Mouse (Mus musculus) left cerebral cortex, adult 9 months (tissue): Measurements from ENCODE around the gene C1qtnf5.

Experiments
- DNase-seq, 2 experiments: peaks; one replicate each; pipeline ENCODE4 v3.0.0; 2022; ENCODE audit warnings: low spot score in 2 of 2

C1qtnf5 gene

DNA sequence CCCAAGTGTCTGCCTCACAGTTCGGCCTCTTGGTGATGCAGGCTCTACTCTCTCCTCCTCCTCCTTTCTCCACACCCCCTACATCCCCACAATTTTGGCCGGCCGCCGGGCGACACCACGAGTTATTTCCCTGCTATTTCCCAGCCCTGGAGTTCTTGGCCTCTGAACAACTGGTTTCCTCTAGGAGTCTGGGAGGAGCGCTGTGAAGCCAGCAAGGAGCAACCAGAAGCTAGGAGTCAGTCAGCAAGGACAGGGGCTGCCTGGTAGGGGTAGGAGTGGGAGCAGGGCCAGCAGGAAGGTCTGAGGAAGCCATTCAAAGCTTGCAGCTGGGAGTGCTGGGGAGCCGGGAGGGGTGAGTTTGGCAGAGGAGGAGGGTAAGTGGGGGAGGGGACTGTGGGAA lies at the start of gene C1qtnf5:
C1qtnf5 (plus strand) TSS at position 136 of the 400 bp plus-strand sequence.
- peak in 1 of 2 experiments; percentile 78 for DNase-seq

- no peak for DNase-seq
These were observed 48.4 kb upstream of the C1qtnf5 start for GRCm38 (mm10) chr9:44058606-44059005.

GRCm38 (mm10) chr9:44065177-44065576 lies 41.9 kb upstream of the C1qtnf5 start:
- DNase-seq: no peak

- DNase-seq: peak; percentile 98 to 100
These were observed 40.2 kb upstream of the C1qtnf5 start, which contains the start of gene Usp2 for GRCm38 (mm10) chr9:44066785-44067225. Usp2 (plus strand) TSS chr9:44067021.

DNA sequence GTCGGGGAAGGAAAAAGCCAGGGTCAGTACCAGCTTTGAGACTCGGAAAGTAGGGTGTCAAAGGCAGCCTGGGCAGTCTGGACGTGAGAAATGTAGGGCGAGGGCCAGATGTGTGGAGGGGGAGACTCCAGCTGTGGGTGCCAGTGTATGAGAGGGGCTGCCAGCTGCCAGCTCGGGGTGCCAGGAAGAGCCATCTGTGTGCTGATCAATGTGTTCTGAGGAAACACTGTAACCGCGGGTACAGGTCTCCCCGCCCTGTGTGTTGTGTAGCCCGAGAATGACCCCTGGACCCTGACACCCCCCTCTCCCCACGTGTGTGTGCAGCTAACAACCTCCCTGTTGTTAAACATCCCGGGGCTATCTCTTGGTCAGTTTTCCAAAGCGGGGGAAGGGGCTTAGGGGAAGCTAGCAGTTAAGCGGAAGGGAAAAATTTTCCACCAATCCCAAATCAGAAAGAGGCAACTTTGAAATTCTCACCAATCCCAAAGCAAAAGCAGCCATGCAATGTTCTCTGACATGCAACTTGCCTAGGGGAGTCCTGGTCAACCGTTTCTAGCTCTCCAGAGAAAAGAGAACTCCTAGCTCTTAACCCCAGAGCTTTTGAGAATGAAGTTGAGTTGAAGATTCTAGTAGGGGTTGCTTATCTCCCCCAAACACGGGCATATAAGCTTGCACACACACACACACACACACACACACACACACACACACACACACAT lies 39.6 kb upstream of the C1qtnf5 start:
- DNase-seq: peak in 1 of 2 experiments; percentile 19

- DNase-seq: no peak
These were observed 39.1 kb upstream of the C1qtnf5 start for GRCm38 (mm10) chr9:44067960-44068330.

GRCm38 (mm10) chr9:44069252-44069651 lies 37.8 kb upstream of the C1qtnf5 start:
- DNase-seq: no peak

GRCm38 (mm10) chr9:44070113-44070843 lies 36.8 kb upstream of the C1qtnf5 start:
- DNase-seq: no peak

- DNase-seq: no peak
These were observed 36.2 kb upstream of the C1qtnf5 start for GRCm38 (mm10) chr9:44070844-44071231.

DNA sequence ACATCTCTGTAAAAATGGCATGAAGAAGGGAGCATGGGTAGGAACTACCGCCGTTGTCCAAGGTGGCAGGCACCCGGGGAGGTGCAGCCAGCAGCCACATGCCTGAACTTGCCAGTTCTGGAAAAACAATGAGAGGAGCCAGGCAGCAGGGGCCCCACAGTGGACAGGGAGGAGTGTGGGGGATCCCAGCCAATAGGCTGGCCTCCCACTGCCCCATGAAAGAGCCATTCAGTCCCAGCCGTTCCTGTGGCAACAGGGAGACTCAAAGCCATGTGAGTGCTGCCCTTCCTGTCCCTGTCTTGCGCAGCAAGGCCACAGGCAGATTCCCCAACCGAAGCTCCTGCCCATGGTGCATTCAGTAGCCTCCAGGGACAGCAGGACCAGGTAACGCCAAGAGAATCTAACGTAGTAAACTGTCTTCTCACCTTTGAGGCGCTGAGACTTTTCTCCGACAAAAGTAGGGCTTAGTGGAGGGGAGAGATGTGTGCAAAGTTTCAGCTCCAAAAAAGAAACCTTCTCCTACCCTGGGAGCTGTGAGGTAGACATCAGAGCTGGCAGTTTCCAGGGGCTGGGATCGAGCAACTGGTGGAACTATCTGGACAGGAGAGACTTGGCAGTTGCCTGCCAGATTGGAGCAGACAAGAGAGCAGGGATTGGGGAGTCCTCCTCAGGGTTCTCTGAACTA lies 35.0 kb upstream of the C1qtnf5 start:
- peak in 1 of 2 experiments; percentile 64 for DNase-seq

GRCm38 (mm10) chr9:44072599-44072915 lies 34.5 kb upstream of the C1qtnf5 start:
- peak in 1 of 2 experiments; percentile 43 for DNase-seq

DNA sequence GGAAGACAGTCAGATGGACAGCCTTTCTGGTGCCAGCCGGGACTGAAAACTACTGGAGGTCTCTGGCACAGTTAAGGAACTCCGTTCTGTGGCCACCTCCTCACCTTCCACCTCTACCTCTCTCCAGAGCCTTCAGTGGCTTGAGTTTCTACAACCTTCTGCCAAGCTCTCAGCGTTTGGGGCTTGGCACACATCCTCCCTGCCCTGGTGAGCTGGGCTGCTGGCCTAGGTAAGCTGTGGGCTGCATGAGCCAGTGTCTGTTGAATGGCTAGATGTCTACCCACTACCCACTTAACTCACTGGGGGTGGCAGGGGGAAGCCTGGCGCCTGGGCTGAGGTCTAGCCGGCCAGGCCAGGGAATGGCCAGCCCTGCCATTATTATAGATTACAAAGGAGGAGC lies 33.9 kb upstream of the C1qtnf5 start:
- no peak for DNase-seq

DNA sequence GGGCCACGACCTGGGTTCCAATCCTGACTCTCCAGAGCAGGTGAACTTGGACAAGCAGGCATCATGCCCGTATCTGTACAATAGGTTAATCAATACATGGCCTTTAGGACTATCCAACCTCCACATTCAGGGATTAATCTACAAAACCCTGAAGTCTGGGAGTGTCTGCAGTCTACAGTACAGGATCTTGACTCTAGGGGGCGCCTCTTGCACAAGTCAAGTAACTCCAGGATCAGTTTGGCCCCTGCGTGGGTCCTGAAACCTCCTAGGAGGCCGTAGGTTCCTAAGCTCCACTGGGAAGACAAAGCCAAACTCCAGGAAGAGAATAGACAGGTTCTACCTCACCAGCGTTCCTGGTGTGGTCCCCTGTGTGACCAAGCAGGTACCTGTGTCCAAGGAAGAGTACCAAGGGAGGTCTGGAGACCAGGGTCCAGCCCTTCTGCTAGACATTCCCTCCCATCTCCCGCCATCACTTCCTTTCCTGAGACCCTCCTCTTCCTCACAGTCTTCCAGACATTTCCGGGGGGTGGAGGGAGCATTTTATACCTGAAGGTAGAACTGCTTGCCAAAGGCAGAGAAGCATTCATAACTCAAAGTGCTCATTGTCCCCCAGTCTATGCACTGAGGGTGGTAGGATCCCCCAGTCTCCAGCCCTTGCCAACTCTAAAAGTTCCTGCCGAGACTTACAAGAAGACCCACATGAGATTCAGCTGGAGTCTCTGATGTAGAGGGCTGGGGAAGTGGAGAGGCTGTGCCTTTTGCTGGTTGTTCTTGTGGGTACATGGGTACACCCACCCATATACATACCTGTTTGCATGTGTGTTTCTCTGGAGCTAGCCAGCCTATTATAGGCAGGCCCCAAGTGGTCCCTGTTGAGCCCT lies 32.4 kb upstream of the C1qtnf5 start:
- peak in 1 of 2 experiments; percentile 59 for DNase-seq

DNA sequence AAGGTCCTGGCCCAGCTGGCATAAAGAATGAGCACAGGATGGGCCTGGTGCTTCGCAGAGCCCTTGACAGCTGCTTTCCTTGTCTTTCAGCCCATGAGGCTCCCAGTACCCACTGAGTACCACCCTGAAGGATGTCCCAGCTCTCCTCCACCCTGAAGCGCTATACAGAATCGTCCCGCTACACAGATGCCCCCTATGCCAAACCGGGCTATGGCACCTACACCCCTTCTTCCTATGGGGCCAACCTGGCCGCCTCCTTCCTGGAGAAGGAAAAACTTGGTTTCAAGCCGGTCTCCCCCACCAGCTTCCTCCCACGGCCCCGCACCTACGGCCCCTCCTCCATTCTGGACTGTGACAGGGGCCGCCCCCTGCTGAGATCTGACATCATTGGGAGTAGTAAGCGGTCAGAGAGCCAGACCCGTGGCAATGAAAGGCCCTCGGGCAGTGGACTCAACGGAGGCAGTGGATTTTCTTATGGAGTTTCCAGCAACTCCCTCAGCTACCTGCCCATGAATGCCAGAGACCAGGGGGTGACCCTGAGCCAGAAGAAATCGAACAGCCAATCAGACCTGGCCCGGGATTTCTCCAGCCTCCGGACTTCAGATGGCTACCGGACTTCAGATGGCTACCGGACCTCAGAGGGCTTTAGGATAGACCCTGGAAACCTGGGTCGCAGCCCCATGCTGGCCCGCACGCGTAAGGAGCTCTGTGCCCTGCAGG lies 31.6 kb upstream of the C1qtnf5 start:
- DNase-seq: no peak

GRCm38 (mm10) chr9:44075996-44076763 lies 30.9 kb upstream of the C1qtnf5 start:
- DNase-seq: no peak

DNA sequence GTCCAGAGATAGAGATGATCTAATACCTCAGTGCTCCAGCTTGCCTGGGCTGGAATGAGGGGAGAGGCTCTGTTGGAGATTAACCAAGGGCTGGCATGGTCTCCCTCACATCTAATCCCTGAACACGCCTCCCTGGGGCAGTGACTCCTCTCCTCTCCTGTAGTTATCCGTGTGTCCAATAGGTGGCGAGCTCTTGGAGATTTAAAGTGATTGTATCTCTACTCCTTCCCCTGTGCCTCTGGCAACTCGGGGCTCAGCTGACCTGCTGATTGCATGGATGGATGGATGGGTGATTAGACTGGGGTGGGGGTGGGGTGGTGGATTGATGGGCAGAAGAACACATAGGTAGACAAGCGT lies 30.3 kb upstream of the C1qtnf5 start:
- DNase-seq: peak in 1 of 2 experiments; percentile 78

- DNase-seq: no peak
These were observed 29.7 kb upstream of the C1qtnf5 start for GRCm38 (mm10) chr9:44077266-44077910.

GRCm38 (mm10) chr9:44078136-44078797 lies 28.8 kb upstream of the C1qtnf5 start:
- DNase-seq: no peak
